Mouse (Mus musculus) layer of hippocampus, postnatal 14 days (tissue): ENCODE results near the gene Bicral. TPM values are rescaled to one million over a fixed set of nuclear protein-coding genes. Genes with fewer than 3 reads are reported as not detected.
"Not testable (repeated sequence)": the region's sequence is repeated elsewhere in the genome, so short reads cannot be mapped to it uniquely, and the experiment has no call there.

Experiments used
- DNase-seq, 2 experiments: peaks; one replicate each; pipeline ENCODE4 v3.0.0; 2021 to 2022; ENCODE audit warnings: low spot score in 2 of 2, mixed read lengths in 1 of 2
- total RNA-seq, 2 experiments: library from RNA; stranded (reverse); gene quantifications; 2 replicates each; pipeline ENCODE4 v1.2.3; 2021

Gene Bicral
- total RNA-seq, 2 experiments from 2014 or later: 38.6 to 43.7 TPM

GRCm38 (mm10) chr17:46876371-46876950, 18.2 kb upstream of the Bicral start:
- no peak for DNase-seq

GRCm38 (mm10) chr17:46875626-46876025, 17.3 kb upstream of the Bicral start:
- no peak for DNase-seq

GRCm38 (mm10) chr17:46874133-46874532, 15.9 kb upstream of the Bicral start:
- DNase-seq: no peak

GRCm38 (mm10) chr17:46872806-46873205, 14.5 kb upstream of the Bicral start:
- DNase-seq: no peak

- DNase-seq: no peak
These were observed 12.6 kb upstream of the Bicral start for GRCm38 (mm10) chr17:46870913-46871312.

- DNase-seq: no peak
These were observed 12.0 kb upstream of the Bicral start for GRCm38 (mm10) chr17:46870204-46870798.

GRCm38 (mm10) chr17:46866836-46867235, 8.6 kb upstream of the Bicral start:
- no peak for DNase-seq

GRCm38 (mm10) chr17:46864566-46865195, 6.4 kb upstream of the Bicral start:
- DNase-seq: no peak

- DNase-seq: no peak
These were observed 1.8 kb upstream of the Bicral start for GRCm38 (mm10) chr17:46860120-46860519.

GRCm38 (mm10) chr17:46858749-46859444, 615 bp upstream of the Bicral start:
- DNase-seq: no peak

- peak; percentile 79 to 86 for DNase-seq
These were observed 850 bp downstream of the Bicral start for GRCm38 (mm10) chr17:46857361-46857902.

- DNase-seq: peak; percentile 78 to 79
These were observed 1.6 kb downstream of the Bicral start for GRCm38 (mm10) chr17:46856471-46857360.

GRCm38 (mm10) chr17:46856107-46856388, 2.2 kb downstream of the Bicral start:
- no peak for DNase-seq

- no peak for DNase-seq
These were observed 2.8 kb downstream of the Bicral start for GRCm38 (mm10) chr17:46855328-46856106.

- DNase-seq: no peak
These were observed 3.6 kb downstream of the Bicral start for GRCm38 (mm10) chr17:46854640-46855110.

- no peak for DNase-seq
These were observed 4.2 kb downstream of the Bicral start for GRCm38 (mm10) chr17:46854096-46854495.

- peak; percentile 58 to 70 for DNase-seq
These were observed 5.0 kb downstream of the Bicral start for GRCm38 (mm10) chr17:46853281-46853680.

GRCm38 (mm10) chr17:46852725-46853124, 5.6 kb downstream of the Bicral start:
- no peak for DNase-seq

GRCm38 (mm10) chr17:46847206-46847605, 11.1 kb downstream of the Bicral start:
- no peak for DNase-seq

GRCm38 (mm10) chr17:46846573-46846972, 11.7 kb downstream of the Bicral start:
- DNase-seq: not testable (repeated sequence)
